Mouse (Mus musculus): ENCODE results near the gene Tnpo1.

Tnpo1 gene

DNA sequence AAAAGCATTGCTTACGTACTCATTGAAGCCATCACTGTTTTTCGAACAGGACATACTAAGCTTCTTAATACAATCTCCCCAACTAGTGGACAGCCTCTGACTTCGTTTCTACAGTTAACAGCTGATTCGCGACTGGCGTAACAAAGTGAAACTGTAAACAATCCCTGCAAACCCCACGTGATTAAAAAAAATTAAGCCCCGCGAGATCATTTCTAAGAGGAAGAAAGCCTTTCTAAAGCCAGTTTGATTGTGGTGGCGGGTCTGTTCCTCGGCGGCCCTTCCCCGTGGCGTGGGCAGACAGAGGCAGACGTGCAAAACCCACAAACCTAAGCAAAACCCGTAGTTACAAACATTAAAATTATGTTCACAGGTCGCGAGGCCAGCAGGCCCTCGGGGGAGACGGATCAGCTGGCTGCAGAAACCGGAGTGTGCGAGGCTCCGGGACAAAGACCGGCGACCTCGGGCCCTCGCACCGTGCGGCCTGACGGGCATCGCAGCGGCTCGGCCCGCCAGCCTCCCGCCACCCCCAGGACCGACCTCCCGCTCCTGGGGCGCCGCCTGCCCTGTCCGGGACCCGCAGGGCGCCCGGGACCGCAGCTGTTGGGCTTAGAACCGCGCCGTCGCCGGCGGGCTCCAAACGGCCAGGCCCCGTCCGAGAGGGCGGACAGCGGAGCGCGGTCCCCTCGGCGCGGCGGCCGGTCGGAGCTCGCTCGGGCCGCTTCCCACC lies 535 bp downstream of the Tnpo1 start:
- in situ Hi-C loops (cut with MboI): no loop called here

DNA sequence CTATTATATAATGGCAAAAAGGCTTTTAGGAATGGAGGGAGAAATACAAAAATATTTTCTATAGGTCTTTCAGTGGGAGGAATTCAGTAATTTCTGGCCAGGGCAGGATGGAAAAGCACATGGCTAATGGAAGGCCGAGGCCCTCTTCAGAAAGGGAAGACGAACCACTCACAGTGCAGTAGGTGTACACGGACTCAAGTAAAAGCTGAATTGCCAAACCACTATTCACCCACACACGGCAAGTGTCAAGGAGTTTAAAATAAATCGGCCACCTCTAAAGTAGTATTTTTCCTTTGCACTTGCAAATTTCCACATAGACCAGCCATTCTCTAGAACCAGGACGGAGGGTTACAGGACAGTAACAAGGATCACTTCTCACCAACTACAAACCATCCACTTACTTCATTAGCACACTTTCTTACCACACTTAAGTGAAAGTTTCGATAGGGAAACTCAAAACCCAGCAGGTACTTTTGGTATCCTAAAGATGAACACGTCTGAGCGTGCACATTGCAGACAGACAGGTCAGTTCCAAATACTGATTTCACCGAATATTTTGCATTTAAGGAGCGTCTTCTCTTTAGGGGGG lies 1.2 kb downstream of the Tnpo1 start:
- in situ Hi-C loops (cut with MboI): no loop called here

DNA sequence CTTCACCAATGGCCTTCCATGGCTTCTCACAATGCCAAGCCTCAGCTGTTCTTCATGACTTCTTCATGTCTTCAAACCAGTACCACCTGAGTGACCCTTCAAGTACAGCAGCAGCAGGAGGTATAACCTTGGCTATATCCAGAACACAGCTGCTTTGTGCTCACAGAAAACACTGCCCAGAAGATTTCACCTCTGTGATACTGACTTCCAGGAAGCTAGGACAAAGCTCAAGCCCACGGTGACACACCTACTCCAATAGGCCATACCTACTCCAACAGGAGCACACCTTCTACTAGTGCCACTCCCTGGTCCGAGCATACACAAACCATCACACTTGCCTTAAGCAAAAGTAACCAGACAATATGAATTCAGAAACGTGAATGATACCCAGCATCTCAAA lies 3.4 kb downstream of the Tnpo1 start:
- in situ Hi-C loops (cut with MboI): no loop called here

DNA sequence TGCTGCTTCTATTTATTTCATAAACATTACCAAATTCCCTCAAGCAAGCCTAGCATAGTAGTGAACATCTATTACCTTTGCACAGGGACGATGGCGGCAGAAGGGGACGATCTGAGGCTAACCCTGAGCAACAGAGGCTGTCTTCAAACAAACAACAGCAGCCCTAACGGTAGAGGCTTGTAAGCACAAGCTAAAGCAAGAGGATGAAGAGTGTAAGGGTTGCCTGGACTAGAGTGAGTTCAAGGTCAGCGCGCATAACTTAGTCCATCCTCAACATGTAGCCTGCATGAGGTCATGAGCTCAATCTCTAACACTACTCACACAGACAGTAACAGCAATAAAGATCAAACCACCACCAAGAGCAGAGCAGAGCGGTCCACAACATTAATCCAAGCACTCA lies 4.9 kb downstream of the Tnpo1 start:
- in situ Hi-C loops (cut with MboI): no loop called here

DNA sequence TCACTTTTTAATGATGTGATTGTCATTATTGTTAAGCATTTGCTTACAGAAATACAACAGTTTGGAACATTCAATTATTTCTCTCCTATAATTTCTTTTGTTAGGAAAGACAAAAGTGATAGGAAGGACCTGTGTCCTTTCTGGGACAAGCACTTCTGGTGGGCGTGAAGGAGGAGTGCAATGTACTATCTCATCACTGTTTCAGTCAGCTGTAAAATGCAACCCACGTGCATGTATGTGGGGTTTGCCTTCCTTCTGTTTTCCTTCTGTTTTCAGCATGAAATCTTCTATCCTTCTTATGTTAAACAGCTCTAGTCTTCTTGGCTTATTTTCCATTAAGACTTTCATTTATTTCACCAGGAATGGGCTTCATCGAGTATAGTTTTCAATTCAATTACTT lies 5.9 kb downstream of the Tnpo1 start:
- in situ Hi-C loops (cut with MboI): no loop called here

DNA sequence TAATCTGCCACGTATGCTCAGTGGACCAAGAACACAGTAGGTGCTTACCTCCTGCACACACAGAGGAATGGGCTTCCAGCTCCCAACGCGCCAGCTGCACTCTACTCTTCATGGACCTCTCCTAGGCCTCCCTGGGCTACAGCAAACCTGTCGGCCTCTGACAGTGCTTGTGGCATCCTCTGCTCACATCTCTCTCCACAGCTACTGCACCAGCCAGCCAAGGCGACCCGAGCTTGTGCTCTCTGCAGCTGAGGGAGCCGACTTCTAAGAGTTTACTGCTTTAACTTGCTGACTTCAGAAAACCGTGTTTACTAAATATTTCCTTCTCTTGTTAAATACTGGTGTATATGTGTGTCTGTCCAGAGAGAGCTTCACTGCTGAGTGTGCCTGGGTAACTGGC lies 6.5 kb downstream of the Tnpo1 start:
- in situ Hi-C loops (cut with MboI): no loop called here

DNA sequence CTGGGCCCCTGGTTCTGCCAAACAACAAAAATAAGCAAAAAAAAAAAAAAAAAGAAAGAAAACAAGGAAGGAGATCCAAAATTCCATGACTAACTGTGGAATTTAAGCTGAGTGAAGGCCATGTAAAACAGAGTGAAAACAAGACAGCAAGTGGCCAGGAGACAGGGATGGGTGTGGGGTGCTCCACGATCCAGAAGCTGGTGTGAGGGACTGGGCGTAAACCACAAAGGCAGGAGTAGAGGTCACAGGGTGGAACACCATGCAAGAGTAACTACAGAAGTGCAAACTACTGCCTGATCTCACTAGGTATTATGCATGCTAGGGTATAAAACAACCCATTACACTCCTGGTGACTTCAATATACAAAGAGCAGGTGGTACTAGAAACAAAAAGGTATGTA lies 8.3 kb downstream of the Tnpo1 start:
- in situ Hi-C loops (cut with MboI): no loop called here

DNA sequence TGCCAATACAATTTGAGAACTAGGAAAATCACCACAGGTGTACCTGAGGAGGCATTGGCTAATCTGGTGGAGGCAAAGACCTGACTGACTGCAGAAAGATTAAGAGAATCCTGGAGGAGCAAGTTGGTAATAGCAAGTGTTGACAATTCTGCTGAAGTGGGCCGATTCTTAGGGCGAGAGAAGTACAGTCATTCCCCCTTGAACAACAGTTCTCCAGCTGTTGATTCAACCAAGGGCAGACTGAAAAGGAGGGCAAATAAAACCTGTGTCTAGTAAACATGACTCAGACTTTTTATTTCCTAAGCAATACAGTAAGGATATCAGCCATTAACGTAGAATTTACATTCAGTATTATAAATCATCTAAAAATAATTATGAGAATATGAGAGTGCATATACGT lies 10.6 kb downstream of the Tnpo1 start:
- in situ Hi-C loops (cut with MboI): no loop called here

DNA sequence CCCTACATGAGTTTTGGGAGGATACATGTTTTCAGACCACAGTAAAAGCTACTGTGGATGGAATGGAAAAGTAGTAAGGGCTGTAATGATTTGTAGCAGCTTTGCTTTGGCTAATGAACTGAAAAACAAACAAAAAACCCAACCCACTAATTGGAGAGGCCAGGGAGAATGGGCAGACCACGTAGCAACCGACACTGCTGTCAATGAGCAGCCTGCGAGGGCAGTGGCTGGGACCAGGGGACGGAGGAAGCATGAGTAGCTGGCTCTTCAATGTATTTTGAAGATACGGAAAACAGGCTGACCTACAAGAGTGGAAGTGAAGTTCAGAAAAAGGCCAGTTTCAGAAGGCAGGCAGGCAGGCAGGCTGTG lies 11.4 kb downstream of the Tnpo1 start:
- in situ Hi-C loops (cut with MboI): no loop called here

DNA sequence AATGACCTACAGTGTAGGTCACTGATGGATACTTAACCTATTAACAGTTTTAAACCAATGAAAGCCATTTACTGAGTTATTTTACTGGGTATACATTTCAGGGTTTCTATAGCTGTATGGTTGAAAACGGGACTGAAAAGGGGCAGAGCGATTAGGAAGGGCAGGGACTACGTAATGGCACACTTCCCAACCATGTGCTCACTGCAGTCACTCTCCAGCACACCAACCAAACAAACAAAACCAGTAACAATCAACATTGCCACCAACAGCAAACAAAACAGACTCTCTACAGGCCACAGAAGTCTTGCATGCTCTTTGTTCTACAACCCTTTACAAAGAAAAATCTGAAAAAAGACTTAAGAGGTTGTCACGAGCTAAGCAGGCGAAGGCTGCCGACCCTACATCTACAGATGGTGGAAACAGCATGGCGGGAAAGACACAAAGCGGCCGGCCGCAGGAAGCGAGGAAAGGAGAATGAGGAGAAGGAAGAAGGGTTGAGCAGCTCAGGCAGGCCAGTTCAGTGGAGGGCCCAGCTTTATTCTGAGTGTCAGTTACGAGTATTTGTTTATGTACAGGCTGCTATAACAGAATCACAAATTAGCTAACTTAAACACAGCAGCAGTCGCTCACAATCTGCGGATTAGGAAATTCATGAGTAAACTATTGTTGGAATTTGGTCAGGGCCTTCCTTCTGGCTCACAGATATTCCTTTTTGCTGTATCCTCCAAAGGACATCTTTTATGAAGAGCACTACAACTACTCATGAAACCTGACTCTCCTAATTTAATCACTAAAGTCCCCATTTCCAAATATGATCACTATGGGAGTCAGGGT lies 12.0 kb downstream of the Tnpo1 start:
- in situ Hi-C loops (cut with MboI): no loop called here

DNA sequence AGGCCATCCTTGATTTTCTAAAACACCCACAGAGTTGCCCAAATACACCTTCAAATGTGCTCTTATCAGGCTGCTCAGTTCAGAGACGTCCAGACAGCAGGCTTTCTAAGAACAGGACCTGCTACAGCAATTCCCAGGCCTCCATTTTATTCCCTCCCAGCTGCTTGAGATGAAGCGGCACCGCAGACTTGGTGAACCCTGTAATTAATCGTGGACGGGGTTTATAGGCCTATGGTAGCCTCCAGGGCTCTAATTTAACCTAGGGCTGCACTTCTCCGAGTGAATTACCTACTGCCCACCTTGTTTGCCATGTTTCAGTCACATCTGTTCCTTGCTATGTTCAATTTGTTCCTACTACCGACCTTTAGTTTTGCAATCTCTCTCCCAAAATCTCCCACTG lies 13.0 kb downstream of the Tnpo1 start:
- in situ Hi-C loops (cut with MboI): no loop called here

DNA sequence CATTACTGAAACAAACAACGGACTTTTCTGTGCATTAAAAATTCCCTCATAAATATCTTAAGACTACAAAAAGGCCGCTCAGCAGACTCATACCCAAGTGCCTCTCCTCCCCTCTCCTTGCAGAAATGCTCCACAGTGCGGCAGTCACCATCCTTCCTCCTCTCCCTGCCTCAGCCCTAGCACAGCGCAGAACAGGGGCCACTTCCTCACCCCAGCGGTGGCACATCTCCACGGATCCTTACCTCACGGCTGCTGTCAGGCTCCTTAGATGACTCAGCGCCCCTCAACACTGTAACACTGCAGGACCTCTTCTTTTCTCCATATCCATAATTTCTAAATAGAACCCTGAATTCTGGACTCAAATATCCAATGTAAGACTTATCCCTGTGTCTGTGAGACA lies 13.6 kb downstream of the Tnpo1 start:
- in situ Hi-C loops (cut with MboI): no loop called here

DNA sequence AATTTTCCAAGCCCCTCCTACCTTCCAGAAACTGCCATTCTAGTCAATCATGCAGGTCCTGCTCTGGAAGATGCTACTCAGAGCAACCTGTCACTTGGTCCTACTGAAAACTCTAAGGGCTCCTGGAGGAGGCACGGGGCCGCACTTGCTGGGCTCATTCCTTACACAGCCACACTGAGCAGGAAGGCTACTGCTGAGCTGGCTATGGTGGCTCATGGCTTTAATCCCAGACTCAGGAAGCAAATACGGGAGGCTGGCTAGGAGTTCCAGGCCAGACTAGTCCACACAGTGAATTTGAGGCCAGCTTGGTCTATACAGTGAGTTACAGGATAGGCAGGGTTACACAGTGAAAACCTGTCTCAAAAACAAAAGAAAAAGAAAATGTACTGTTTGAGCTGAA lies 15.4 kb downstream of the Tnpo1 start:
- in situ Hi-C loops (cut with MboI): no loop called here

DNA sequence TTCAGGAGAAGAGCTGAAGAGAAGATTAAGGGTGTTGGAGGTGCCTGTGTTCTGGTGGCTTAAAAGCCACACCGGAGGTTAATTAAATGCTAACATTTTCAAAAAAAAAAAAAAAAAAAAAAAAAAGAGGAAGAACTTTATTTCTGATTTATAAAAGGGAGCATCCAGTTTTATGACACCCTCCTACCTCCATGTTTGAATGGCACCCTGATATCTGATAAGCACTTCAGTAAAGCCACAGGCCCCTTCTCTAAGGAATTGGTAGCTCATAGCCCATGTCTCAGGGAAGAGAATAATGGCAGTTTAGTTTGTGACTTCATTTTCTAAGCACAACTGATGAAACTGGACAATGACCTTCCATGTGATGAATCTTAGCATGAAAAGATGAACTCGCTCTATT lies 21.6 kb downstream of the Tnpo1 start:
- in situ Hi-C loops (cut with MboI): no loop called here

DNA sequence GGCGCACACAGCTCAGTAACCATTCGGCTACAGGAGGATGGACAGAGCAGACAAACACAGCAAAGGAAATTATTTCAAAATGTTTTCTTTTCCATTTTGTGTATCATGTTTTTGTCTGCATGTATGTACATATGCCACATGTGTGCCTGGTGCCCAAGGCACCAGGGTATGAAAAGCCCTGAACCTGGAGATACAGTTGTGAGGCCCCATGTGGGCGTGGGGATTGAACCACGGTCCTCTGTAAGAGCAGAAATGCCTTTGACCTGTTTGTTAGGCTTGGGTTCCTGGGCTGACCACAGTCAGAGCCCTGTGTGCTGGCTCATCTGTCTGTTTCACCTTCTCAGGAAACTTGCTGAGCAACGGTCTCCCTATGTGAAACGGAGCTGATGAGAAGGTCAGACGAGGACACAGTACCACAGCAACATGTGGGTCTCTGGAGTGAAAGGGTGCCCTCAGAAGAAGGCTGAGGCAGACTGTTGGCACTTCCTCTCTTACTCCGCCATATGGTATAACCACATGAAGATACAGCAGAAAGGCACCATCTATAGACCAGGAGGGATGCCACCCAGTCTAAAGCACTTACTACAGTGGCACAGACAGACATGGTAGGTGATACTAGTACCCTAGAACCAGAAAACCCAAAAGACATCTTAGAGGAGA lies 23.7 kb downstream of the Tnpo1 start:
- in situ Hi-C loops (cut with MboI): no loop called here

DNA sequence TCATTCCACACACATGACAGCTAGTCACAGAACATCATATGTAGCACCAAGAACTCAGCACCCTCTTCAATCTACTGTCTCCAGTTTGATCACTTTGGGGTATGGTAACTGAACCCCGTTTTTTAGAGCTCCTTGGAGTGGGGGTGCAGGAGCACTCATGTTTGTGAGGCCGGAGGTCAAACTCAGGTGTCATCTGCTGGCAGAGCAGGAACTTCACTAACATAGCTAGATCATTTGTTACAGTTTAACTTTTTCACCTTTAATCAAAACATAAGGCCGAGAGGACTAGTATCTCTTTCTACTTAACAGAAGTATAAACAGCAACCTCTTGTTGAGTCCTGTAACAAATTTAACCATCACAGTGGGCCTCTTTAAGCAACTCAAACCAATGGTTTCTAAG lies 26.6 kb downstream of the Tnpo1 start:
- in situ Hi-C loops (cut with MboI): no loop called here

DNA sequence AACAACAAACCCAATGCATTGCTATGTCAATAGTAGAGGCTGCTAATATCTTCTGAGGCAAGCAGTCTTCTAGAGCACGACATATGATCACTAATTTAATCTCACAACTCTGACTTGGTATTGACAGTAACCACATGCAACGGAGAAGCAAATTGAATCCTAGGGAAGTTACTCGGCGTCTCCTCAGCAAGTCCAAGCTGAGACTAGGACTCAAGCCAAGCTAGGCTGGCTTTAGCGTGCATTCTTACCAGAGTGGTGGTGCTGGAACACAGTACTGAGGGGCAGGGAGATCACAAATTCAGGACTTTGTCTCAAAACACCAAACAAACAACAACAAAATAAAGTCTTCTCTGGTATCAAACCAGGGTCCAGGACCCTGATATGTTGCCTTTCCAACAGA lies 28.6 kb downstream of the Tnpo1 start:
- in situ Hi-C loops (cut with MboI): no loop called here

DNA sequence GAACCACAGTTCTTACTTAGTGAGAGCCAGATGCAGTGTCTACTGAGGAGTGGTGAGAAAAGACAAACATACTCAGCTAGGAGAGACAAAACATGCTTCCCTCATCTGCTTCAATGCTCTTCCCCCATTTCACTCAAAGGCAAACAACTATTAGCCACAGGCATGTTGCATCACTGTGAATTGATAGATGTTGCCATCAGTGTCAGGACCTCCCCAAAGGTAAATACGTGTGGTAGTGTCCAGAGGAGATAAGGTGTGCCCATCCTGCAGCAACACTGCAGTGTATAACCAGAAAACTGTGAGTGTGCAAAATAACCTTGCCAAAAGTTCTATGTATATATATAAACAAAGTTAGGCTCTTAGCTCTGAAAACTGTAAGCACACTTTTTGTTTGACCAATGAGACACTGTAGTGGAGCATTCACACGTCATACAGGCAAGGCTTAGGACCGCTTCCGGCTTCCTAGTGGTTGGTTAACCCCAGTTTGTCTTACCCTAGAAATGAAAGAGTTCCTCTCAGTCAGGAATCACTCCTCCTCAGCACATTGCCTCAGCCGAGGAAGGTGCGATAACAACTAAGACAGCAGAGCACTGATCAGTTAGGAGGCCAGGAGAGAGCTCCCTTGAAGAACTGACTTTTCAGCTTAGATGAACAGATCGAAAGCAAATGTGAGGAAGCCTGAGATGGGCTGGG lies 29.6 kb downstream of the Tnpo1 start:
- in situ Hi-C loops (cut with MboI): no loop called here

DNA sequence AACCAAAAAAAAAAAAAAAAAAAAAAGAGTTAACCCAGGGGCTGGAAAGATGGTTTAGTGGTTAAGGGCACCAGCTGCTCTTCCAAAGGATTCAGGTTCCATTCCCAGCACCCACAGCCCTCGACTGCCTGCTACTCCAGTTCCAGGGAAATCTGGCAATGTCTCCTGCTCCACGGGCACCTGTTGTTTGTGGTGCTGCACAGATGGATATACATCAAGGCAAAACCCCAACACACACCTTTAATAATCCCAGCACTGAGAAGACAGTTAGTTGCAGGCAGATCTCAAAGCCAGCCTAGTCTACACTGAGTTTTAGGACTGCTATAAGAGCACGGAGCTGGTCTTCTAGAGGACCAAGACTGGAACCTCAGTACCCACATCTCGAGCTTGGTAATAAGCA lies 30.2 kb downstream of the Tnpo1 start:
- in situ Hi-C loops (cut with MboI): no loop called here

DNA sequence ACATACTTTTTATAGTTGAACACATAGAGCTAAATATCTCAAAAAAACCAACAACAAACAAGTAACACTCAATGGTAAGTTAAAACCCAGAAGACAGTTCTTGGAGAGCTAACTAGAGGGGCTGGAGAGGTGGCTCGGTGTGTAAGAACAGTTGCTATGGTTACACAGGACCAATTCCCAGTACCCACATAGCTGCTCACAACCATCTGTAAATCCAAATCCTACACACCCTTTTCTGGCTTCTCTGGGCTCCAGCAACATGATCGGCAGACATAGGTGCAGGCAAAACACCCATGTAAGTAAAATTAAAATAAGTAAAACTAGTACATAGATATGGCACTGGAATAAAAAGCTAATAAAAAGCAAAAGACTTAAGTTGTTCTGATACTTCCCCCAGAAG lies 31.3 kb downstream of the Tnpo1 start:
- in situ Hi-C loops (cut with MboI): no loop called here

DNA sequence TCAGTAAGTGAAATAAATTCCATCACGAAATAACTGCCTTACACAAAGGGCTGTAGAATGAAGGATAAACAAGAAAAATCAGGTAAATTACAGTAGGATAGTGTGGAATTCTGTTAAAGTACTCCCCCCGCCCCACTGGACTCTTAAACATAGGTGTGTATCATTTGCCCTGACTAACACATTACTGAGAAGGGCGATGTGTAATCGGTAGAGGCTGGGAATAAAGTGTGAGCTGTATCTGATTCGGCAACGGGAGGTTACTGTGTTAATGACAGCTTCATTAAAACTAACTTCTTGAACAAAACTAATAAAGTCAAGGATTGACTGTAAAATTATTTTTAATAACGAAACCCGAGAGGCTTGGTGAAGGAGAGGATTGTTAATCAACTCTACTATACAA lies 34.7 kb downstream of the Tnpo1 start:
- in situ Hi-C loops (cut with MboI): no loop called here

DNA sequence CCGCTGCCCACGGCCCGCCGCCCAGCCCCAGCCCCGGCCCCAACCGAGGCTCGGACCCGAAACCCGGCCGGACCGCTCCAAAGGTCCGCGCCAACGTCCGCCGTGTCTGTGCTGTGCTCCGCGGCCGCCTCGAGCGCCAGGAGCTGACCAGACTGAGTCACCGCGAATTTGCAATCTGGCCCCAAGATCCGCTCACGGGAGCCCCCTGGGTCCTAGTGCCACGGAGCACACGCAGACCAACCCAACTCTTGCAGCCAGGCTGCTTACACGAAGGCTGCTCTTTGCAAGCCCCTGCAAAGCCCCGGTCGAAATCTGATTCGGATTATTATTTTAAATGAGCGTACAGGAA lies 35.3 kb downstream of the Tnpo1 start:
- in situ Hi-C loops (cut with MboI): no loop called here
